Mouse (Mus musculus) left cerebral cortex, adult 18-20 months (tissue): ENCODE measurements around the gene Ostc. TPM values are rescaled to one million over a fixed set of nuclear protein-coding genes. Genes with fewer than 3 reads are reported as not detected.

Source experiments
- DNase-seq, 2 experiments: peaks; one replicate each; pipeline ENCODE4 v3.0.0; 2021 to 2022; ENCODE audit warnings: low spot score in 2 of 2, mixed read lengths in 1 of 2
- total RNA-seq, 2 experiments: library from RNA; stranded (reverse); gene quantifications; 2 replicates each; pipeline ENCODE4 v1.2.3; 2021

Ostc gene
- total RNA-seq, 2 experiments from 2014 or later, result 57.4 to 61.3 TPM

DNA sequence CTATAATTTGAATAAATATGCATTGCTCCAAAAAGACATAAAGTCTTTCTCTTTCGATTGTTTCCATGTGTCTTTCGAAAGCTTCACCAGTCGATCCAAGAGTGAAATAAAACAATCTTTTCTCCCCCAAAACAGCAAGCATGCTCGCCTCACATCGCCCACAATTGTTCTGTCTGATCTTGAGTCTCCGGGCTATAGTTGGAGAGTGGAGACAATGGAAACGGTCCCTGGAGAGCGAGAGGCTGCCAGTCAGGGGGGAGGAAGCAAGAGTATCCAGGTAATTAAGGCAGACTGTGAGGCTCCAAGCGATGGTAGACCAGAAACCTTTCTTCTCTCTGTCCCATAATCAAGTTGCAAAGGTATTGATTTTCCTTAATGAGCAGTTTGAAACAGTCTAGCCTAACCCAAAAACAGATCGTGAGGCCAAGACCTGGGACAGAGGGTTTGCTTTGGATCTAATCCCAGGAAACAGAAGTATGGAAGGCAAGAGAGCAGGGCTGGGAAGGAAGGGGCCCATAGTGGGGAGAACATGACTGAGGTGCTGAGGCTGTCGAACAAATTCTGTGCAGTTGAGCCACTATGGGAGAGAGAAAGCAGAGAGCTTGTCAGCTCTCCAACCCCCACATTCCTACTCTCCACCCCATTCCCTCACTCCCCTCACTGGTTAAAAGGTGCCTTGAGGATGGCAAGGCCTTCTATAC, 63.0 kb downstream of the Ostc start:
- no peak for DNase-seq

Other genes with a start within 250 kb of the Ostc start
- gene Etnppl, start 92.0 kb downstream of the Ostc start, total RNA-seq, result 10 to 100 TPM; 14.1 to 17.1 TPM
- gene Rpl34, start 21.0 kb upstream of the Ostc start, total RNA-seq, result 100 to 1,000 TPM; 343 to 349 TPM